Mouse (Mus musculus): ENCODE results near the gene Suv39h2. TPM values are rescaled to one million over a fixed set of nuclear protein-coding genes. Genes with fewer than 3 reads are reported as not detected.

The Suv39h2 gene
- polyA plus RNA-seq, 1 experiment from 2014 or later = 13.4 TPM

GRCm38 (mm10) chr2:3415676-3416075 lies 59.2 kb downstream of the Suv39h2 start:
- DNase-seq = no peak
- ATAC-seq (ENCODE audit: low FRiP score, low TSS enrichment) = no peak
- H3K36me3 ChIP-seq (ENCODE audit: control insufficient read depth, insufficient read depth, low read length) = no peaks in the 10 kb centered on the region
- peaks cover 4% of the 10 kb centered on the region; the same call in 1 of the 2 replicates for H3K27me3 ChIP-seq (ENCODE audit: control insufficient read depth, insufficient read depth, low read length)
- H3K4me1 ChIP-seq (ENCODE audit: control insufficient read depth, insufficient read depth, low read length) = 0 out of 2 replicates have a peak, but pooled peaks cover 4% of the 10 kb centered on the region
- no peak overlapping the region for H3K9ac ChIP-seq (replicated peaks; ENCODE audit: low read length)
- H3K4me3 ChIP-seq (replicated peaks; ENCODE audit: low read depth, low read length) = no peak overlapping the region
- 78% methylated on average over 1 of the region's 1 CpGs for WGBS
- no peaks in the 10 kb centered on the region for H3K9me3 ChIP-seq (ENCODE audit: control insufficient read depth, low read length)
- H3K27ac ChIP-seq (replicated peaks; ENCODE audit: low read depth, low read length) = no peak overlapping the region
- H3K4me2 ChIP-seq (ENCODE audit: low read length) = no peak overlapping the region

- H3K9me3 ChIP-seq (ENCODE audit: control insufficient read depth, low read length) = no peaks in the 10 kb centered on the region
- H3K9ac ChIP-seq (replicated peaks; ENCODE audit: low read length) = no peak overlapping the region
- no peaks in the 10 kb centered on the region for H3K4me1 ChIP-seq (ENCODE audit: control insufficient read depth, insufficient read depth, low read length)
- H3K36me3 ChIP-seq (ENCODE audit: control insufficient read depth, insufficient read depth, low read length) = no peaks in the 10 kb centered on the region
- no peak overlapping the region for H3K27ac ChIP-seq (replicated peaks; ENCODE audit: low read depth, low read length)
- no peak overlapping the region for H3K4me2 ChIP-seq (ENCODE audit: low read length)
- H3K4me3 ChIP-seq (replicated peaks; ENCODE audit: low read depth, low read length) = no peak overlapping the region
- H3K27me3 ChIP-seq (ENCODE audit: control insufficient read depth, insufficient read depth, low read length) = peaks cover 4% of the 10 kb centered on the region; the same call in 1 of the 2 replicates
- DNase-seq (peak; percentile 82), ATAC-seq (ENCODE audit: low FRiP score, low TSS enrichment) (no peak)
- WGBS = 35% methylated on average over 4 of the region's 4 CpGs
Measured at GRCm38 (mm10) chr2:3414241-3414640, 60.6 kb downstream of the Suv39h2 start.

- no peak overlapping the region for H3K9ac ChIP-seq (replicated peaks; ENCODE audit: low read length)
- H3K4me1 ChIP-seq (ENCODE audit: control insufficient read depth, insufficient read depth, low read length) = no peaks in the 10 kb centered on the region
- ATAC-seq (ENCODE audit: low FRiP score, low TSS enrichment) = no peak
Measured at GRCm38 (mm10) chr2:3407756-3408155, 67.1 kb downstream of the Suv39h2 start.

GRCm38 (mm10) chr2:3405981-3406380 lies 68.8 kb downstream of the Suv39h2 start:
- Histone ChIP-seq H3K27me3 (ENCODE audit: control insufficient read depth, insufficient read depth, low read length) (no peaks in the 10 kb centered on the region), H3K4me2 (ENCODE audit: low read length) (no peak overlapping the region), H3K9me3 (ENCODE audit: control insufficient read depth, low read length) (no peaks in the 10 kb centered on the region), H3K4me3 (replicated peaks; ENCODE audit: low read depth, low read length) (no peak overlapping the region), H3K9ac (replicated peaks; ENCODE audit: low read length) (no peak overlapping the region), H3K4me1 (ENCODE audit: control insufficient read depth, insufficient read depth, low read length) (no peaks in the 10 kb centered on the region), H3K27ac (replicated peaks; ENCODE audit: low read depth, low read length) (no peak overlapping the region), H3K36me3 (ENCODE audit: control insufficient read depth, insufficient read depth, low read length) (no peaks in the 10 kb centered on the region)
- ATAC-seq (ENCODE audit: low FRiP score, low TSS enrichment) (no peak), DNase-seq (no peak)
- 90% methylated on average over 4 of the region's 4 CpGs for WGBS

More at GRCm38 (mm10) chr2:3407756-3408155, 67.1 kb downstream of the Suv39h2 start:
- Histone ChIP-seq H3K9me3 (ENCODE audit: control insufficient read depth, low read length) (no peaks in the 10 kb centered on the region), H3K4me2 (ENCODE audit: low read length) (no peak overlapping the region), H3K4me3 (replicated peaks; ENCODE audit: low read depth, low read length) (no peak overlapping the region), H3K27ac (replicated peaks; ENCODE audit: low read depth, low read length) (no peak overlapping the region), H3K36me3 (ENCODE audit: control insufficient read depth, insufficient read depth, low read length) (no peaks in the 10 kb centered on the region), H3K27me3 (ENCODE audit: control insufficient read depth, insufficient read depth, low read length) (no peaks in the 10 kb centered on the region)
- no peak for DNase-seq
- WGBS = 81% methylated on average over 7 of the region's 7 CpGs

Other genes starting within 250 kb of the Suv39h2 start
- 112 and 120 TPM in 2 replicates for gene Nmt2, start 190.8 kb downstream of the Suv39h2 start, polyA plus RNA-seq (2014; fragmentation: Nextera tagmentation; extraction: Ambion mirVana)
- 14.0 and 14.5 TPM in 2 replicates for gene Rpp38, start 142.4 kb downstream of the Suv39h2 start, polyA plus RNA-seq (2014; fragmentation: Nextera tagmentation; extraction: Ambion mirVana)
- gene Acbd7, start 138.9 kb downstream of the Suv39h2 start, polyA plus RNA-seq (2014; fragmentation: Nextera tagmentation; extraction: Ambion mirVana) = 2.9 and 4.2 TPM in 2 replicates
- not detected in 2 replicates for gene Olah, start 77.8 kb downstream of the Suv39h2 start, polyA plus RNA-seq (2014; fragmentation: Nextera tagmentation; extraction: Ambion mirVana)
- gene Meig1, start 52.4 kb downstream of the Suv39h2 start, polyA plus RNA-seq (2014; fragmentation: Nextera tagmentation; extraction: Ambion mirVana) = 3.2 and 4.2 TPM in 2 replicates
- gene Dclre1c, start 50.9 kb downstream of the Suv39h2 start, polyA plus RNA-seq (2014; fragmentation: Nextera tagmentation; extraction: Ambion mirVana) = 7.2 and 9.6 TPM in 2 replicates
- 6.5 and 8.5 TPM in 2 replicates for gene Gm45902, start 37.8 kb upstream of the Suv39h2 start, polyA plus RNA-seq (2014; fragmentation: Nextera tagmentation; extraction: Ambion mirVana)
- gene Hspa14, start 37.8 kb upstream of the Suv39h2 start, polyA plus RNA-seq (2014; fragmentation: Nextera tagmentation; extraction: Ambion mirVana) = 56.2 and 70.6 TPM in 2 replicates
- 0.07 and 0.20 TPM in 2 replicates for gene Cdnf, start 38.0 kb upstream of the Suv39h2 start, polyA plus RNA-seq (2014; fragmentation: Nextera tagmentation; extraction: Ambion mirVana)
- gene Fam107b, start 95.5 kb upstream of the Suv39h2 start, polyA plus RNA-seq (2014; fragmentation: Nextera tagmentation; extraction: Ambion mirVana) = 35.1 and 49.0 TPM in 2 replicates